Mouse (Mus musculus) heart, postnatal 0 days (tissue): ENCODE data around the gene Atxn1. TPM values are rescaled to one million over a fixed set of nuclear protein-coding genes. Genes with fewer than 3 reads are reported as not detected.

Source experiments
- ATAC-seq: fragments of 200-750 bp; cut with Nextera tagmentation; 2 replicates; pipeline ENCODE4 v1.8.0; 2017; ENCODE audit warnings: low read depth, moderate number of reproducible peaks, moderate library complexity; ENCODE audit not compliant: insufficient read depth
- DNase-seq: peaks from one replicate; pipeline ENCODE4 v3.0.0-alpha.2; 2016; ENCODE audit warnings: low spot score
- H3K27ac ChIP-seq: fragments of 300-500 bp; sonication (generic); 2 replicates; pipeline ENCODE4 v1.5.1; 2014; ENCODE audit warnings: low read depth, mild to moderate bottlenecking
- H3K27me3 ChIP-seq: fragments of 300-500 bp; sonication (generic); 2 replicates; pipeline ENCODE4 v1.6.1; 2014; ENCODE audit warnings: low read length, mixed read lengths; ENCODE audit not compliant: control insufficient read depth, insufficient read depth
- H3K36me3 ChIP-seq: fragments of 300-500 bp; sonication (generic); replicated peaks from 2 replicates; pipeline ENCODE4 v1.6.1; 2014; ENCODE audit warnings: low read length, mixed read lengths; ENCODE audit not compliant: control insufficient read depth, insufficient read depth
- H3K4me1 ChIP-seq: fragments of 300-500 bp; sonication (generic); 2 replicates; pipeline ENCODE4 v1.6.1; 2014; ENCODE audit warnings: antibody characterized with exemption; ENCODE audit not compliant: control insufficient read depth, insufficient read depth
- H3K4me2 ChIP-seq: fragments of 300-500 bp; sonication (generic); 2 replicates; pipeline ENCODE4 v1.6.1; 2014; ENCODE audit warnings: low read depth, mild to moderate bottlenecking, low read length, moderate library complexity
- H3K4me3 ChIP-seq: fragments of 300-500 bp; sonication (generic); 2 replicates; pipeline ENCODE4 v1.5.1; 2014; ENCODE audit warnings: low read depth, low read length
- H3K9ac ChIP-seq: fragments of 300-500 bp; sonication (generic); replicated peaks from 2 replicates; pipeline ENCODE4 v1.6.1; 2014; ENCODE audit warnings: low read depth, low read length, mixed read lengths
- H3K9me3 ChIP-seq: fragments of 300-500 bp; sonication (generic); replicated peaks from 2 replicates; pipeline ENCODE4 v1.6.1; 2016; ENCODE audit warnings: low read length; ENCODE audit not compliant: control insufficient read depth
- CTCF ChIP-seq: IDR thresholded peaks from 2 replicates; pipeline ENCODE4 v1.5.1; 2016; ENCODE audit warnings: antibody characterized with exemption, control low read depth, low read depth
- EP300 ChIP-seq: IDR thresholded peaks from 2 replicates; pipeline ENCODE4 v1.6.1; 2016; ENCODE audit warnings: antibody characterized with exemption, low read depth
- WGBS: fragments of 180-500 bp; shearing (Covaris S2); extraction: QIAGEN DNeasy Blood & Tissue Kit; methylation state at CpG from one replicate; pipeline ENCODE4 v1.1.7; 2014; 5-methylcytosine and 5-hydroxymethylcytosine counted together
- polyA plus RNA-seq: library from polyadenylated mRNA; unstranded; fragments of >200 nt; fragmentation: Nextera tagmentation; extraction: Ambion mirVana; gene quantifications from 2 replicates; pipeline ENCODE4 v1.2.1, GENCODE M21; 2015
- total RNA-seq: library from RNA; depleted of rRNA; stranded (reverse); fragments of >200 nt; gene quantifications from 2 replicates; pipeline ENCODE4 v1.2.3, GENCODE M21; 2014; ENCODE audit warnings: low replicate concordance

Atxn1 gene
- total and polyA plus RNA-seq, 2 experiments from 2014 or later, result 10.3 to 15.0 TPM

GRCm38 (mm10) chr13:45929744-45930143 lies 35.1 kb downstream of the Atxn1 start:
- H3K27ac ChIP-seq, result no peak overlapping the region

GRCm38 (mm10) chr13:45925294-45925693 lies 39.5 kb downstream of the Atxn1 start:
- no peak overlapping the region for H3K4me3 ChIP-seq
- TF ChIP-seq CTCF (no peak), EP300 (no peak)

More at GRCm38 (mm10) chr13:45929744-45930143, 35.1 kb downstream of the Atxn1 start:
- DNase-seq, result no peak
- WGBS, result 81% methylated on average over 5 of the region's 5 CpGs
- no peaks in the 10 kb centered on the region for H3K27me3 ChIP-seq
- no peak overlapping the region for H3K9ac ChIP-seq
- H3K4me3 ChIP-seq, result no peak overlapping the region
- H3K4me1 ChIP-seq, result peaks cover 25% of the 10 kb centered on the region
- no peaks in the 10 kb centered on the region; the same call in 1 of the 2 replicates for H3K36me3 ChIP-seq
- no peaks in the 10 kb centered on the region; the same call in 1 of the 2 replicates for H3K9me3 ChIP-seq
- no peak for ATAC-seq
- no peak overlapping the region for H3K4me2 ChIP-seq
- TF ChIP-seq CTCF, result no peak
- TF ChIP-seq EP300, result no peak

GRCm38 (mm10) chr13:45924555-45924954 lies 40.3 kb downstream of the Atxn1 start:
- Histone ChIP-seq H3K4me3 (no peak overlapping the region), H3K27me3 (no peaks in the 10 kb centered on the region), H3K4me2 (0 out of 2 replicates have a peak overlapping the region, but pooled peaks have one; percentile 12), H3K27ac (0 out of 2 replicates have a peak overlapping the region, but pooled peaks have one; percentile 30), H3K9ac (no peak overlapping the region), H3K36me3 (no peaks in the 10 kb centered on the region; the same call in 1 of the 2 replicates), H3K9me3 (no peaks in the 10 kb centered on the region), H3K4me1 (peaks cover 8% of the 10 kb centered on the region; the same call in 1 of the 2 replicates)
- TF ChIP-seq CTCF (no peak), EP300 (no peak)
- 54% methylated on average over 7 of the region's 7 CpGs for WGBS
- DNase-seq (no peak), ATAC-seq (no peak)

More at GRCm38 (mm10) chr13:45925294-45925693, 39.5 kb downstream of the Atxn1 start:
- Histone ChIP-seq H3K9ac (no peak overlapping the region), H3K27ac (0 out of 2 replicates have a peak overlapping the region, but pooled peaks have one; percentile 21), H3K4me2 (no peak overlapping the region), H3K9me3 (no peaks in the 10 kb centered on the region), H3K36me3 (no peaks in the 10 kb centered on the region; the same call in 1 of the 2 replicates), H3K27me3 (no peaks in the 10 kb centered on the region), H3K4me1 (peaks cover 5% of the 10 kb centered on the region; the same call in 1 of the 2 replicates)
- no peak for DNase-seq
- 80% methylated on average over 4 of the region's 4 CpGs for WGBS
- ATAC-seq, result no peak

- H3K27me3 ChIP-seq, result no peaks in the 10 kb centered on the region
- H3K36me3 ChIP-seq, result no peaks in the 10 kb centered on the region; the same call in 1 of the 2 replicates
- no peak overlapping the region for H3K4me3 ChIP-seq
- WGBS, result 95% methylated on average over 1 of the region's 1 CpGs
- ATAC-seq (no peak), DNase-seq (no peak)
- H3K9me3 ChIP-seq, result no peaks in the 10 kb centered on the region
- no peak for TF ChIP-seq CTCF
- no peak for TF ChIP-seq EP300
- H3K4me2 ChIP-seq, result no peak overlapping the region
- no peak overlapping the region for H3K9ac ChIP-seq
- H3K4me1 ChIP-seq, result peaks cover 8% of the 10 kb centered on the region; the same call in 1 of the 2 replicates
- no peak overlapping the region for H3K27ac ChIP-seq
Measured at GRCm38 (mm10) chr13:45923086-45923485, 41.7 kb downstream of the Atxn1 start.

GRCm38 (mm10) chr13:45922467-45922866 lies 42.3 kb downstream of the Atxn1 start:
- WGBS, result 49% methylated on average over 9 of the region's 9 CpGs
- Histone ChIP-seq H3K9me3 (no peaks in the 10 kb centered on the region), H3K4me3 (no peak overlapping the region), H3K27ac (no peak overlapping the region), H3K27me3 (no peaks in the 10 kb centered on the region), H3K4me2 (no peak overlapping the region), H3K4me1 (peaks cover 8% of the 10 kb centered on the region; the same call in 1 of the 2 replicates), H3K36me3 (no peaks in the 10 kb centered on the region), H3K9ac (no peak overlapping the region)
- TF ChIP-seq CTCF (no peak), EP300 (no peak)
- DNase-seq, result no peak
- no peak for ATAC-seq
